Mouse (Mus musculus) forebrain, embryonic 16.5 days (tissue): ENCODE data around the gene Atp2a3. TPM values are rescaled to one million over a fixed set of nuclear protein-coding genes. Genes with fewer than 3 reads are reported as not detected.

Experiments
- ATAC-seq: fragments of 200-750 bp; cut with Nextera tagmentation; 2 replicates; pipeline ENCODE4 v1.8.0; 2017; ENCODE audit warnings: mild to moderate bottlenecking, moderate library complexity
- H3K27ac ChIP-seq: fragments of 300-500 bp; sonication (generic); 2 replicates; pipeline ENCODE4 v1.5.1; 2014; ENCODE audit warnings: low read length, control low read depth
- H3K27me3 ChIP-seq: fragments of 300-500 bp; sonication (generic); replicated peaks from 2 replicates; pipeline ENCODE4 v1.6.1; 2014; ENCODE audit warnings: low read length; ENCODE audit not compliant: control insufficient read depth, insufficient read depth
- H3K36me3 ChIP-seq: fragments of 300-500 bp; sonication (generic); 2 replicates; pipeline ENCODE4 v1.6.1; 2014; ENCODE audit not compliant: control insufficient read depth, insufficient read depth
- H3K4me1 ChIP-seq: fragments of 300-500 bp; sonication (generic); replicated peaks from 2 replicates; pipeline ENCODE4 v1.6.1; 2014; ENCODE audit warnings: low read length; ENCODE audit not compliant: control insufficient read depth, insufficient read depth
- H3K4me2 ChIP-seq: fragments of 300-500 bp; sonication (generic); 2 replicates; pipeline ENCODE4 v1.6.1; 2014; ENCODE audit warnings: mild to moderate bottlenecking, low read length, control low read depth
- H3K4me3 ChIP-seq: fragments of 300-500 bp; sonication (generic); replicated peaks from 2 replicates; pipeline ENCODE4 v1.5.1; 2014; ENCODE audit warnings: mild to moderate bottlenecking, low read length, control low read depth
- H3K9ac ChIP-seq: fragments of 300-500 bp; sonication (generic); replicated peaks from 2 replicates; pipeline ENCODE4 v1.6.1; 2014; ENCODE audit warnings: low read depth, low read length, control low read depth
- H3K9me3 ChIP-seq: fragments of 300-500 bp; sonication (generic); 2 replicates; pipeline ENCODE4 v1.6.1; 2016; ENCODE audit warnings: low read length; ENCODE audit not compliant: control insufficient read depth
- WGBS: fragments of 180-500 bp; shearing (Covaris S2); extraction: QIAGEN DNeasy Blood & Tissue Kit; methylation state at CpG from one replicate; pipeline ENCODE4 v1.1.7; 2014; 5-methylcytosine and 5-hydroxymethylcytosine counted together
- polyA plus RNA-seq: library from polyadenylated mRNA; unstranded; fragments of >200 nt; fragmentation: Nextera tagmentation; extraction: Ambion mirVana; gene quantifications from 2 replicates; pipeline ENCODE4 v1.2.1, GENCODE M21; 2015

The Atp2a3 gene
- polyA plus RNA-seq, 1 experiment from 2014 or later: 0.96 TPM

- H3K27ac ChIP-seq: no peak overlapping the region
- no peaks in the 10 kb centered on the region for H3K9me3 ChIP-seq
- no peak overlapping the region for H3K9ac ChIP-seq
- peaks cover 5% of the 10 kb centered on the region; the same call in 1 of the 2 replicates for H3K4me1 ChIP-seq
- ATAC-seq: no peak
- no peaks in the 10 kb centered on the region for H3K36me3 ChIP-seq
- no peak overlapping the region for H3K4me2 ChIP-seq
- WGBS: 73% methylated on average over 3 of the region's 3 CpGs
- H3K4me3 ChIP-seq: no peak overlapping the region
- H3K27me3 ChIP-seq: peaks cover 36% of the 10 kb centered on the region
Measured at GRCm38 (mm10) chr11:72963789-72964294, 2.9 kb downstream of the Atp2a3 start.

GRCm38 (mm10) chr11:72974995-72975503 lies 14.1 kb downstream of the Atp2a3 start:
- WGBS: 84% methylated on average over 13 of the region's 13 CpGs
- H3K27me3 ChIP-seq: no peaks in the 10 kb centered on the region

GRCm38 (mm10) chr11:72982516-72982915 lies 21.5 kb downstream of the Atp2a3 start:
- Histone ChIP-seq H3K4me2 (no peak overlapping the region), H3K36me3 (no peaks in the 10 kb centered on the region), H3K9ac (no peak overlapping the region), H3K9me3 (no peaks in the 10 kb centered on the region), H3K4me1 (no peaks in the 10 kb centered on the region), H3K4me3 (no peak overlapping the region), H3K27me3 (no peaks in the 10 kb centered on the region), H3K27ac (no peak overlapping the region)
- 87% methylated on average over 9 of the region's 9 CpGs for WGBS
- no peak for ATAC-seq

More at GRCm38 (mm10) chr11:72974995-72975503, 14.1 kb downstream of the Atp2a3 start:
- no peak overlapping the region for H3K4me2 ChIP-seq
- ATAC-seq: no peak
- no peaks in the 10 kb centered on the region for H3K36me3 ChIP-seq
- no peak overlapping the region for H3K4me3 ChIP-seq
- no peak overlapping the region for H3K9ac ChIP-seq
- no peaks in the 10 kb centered on the region for H3K9me3 ChIP-seq
- no peaks in the 10 kb centered on the region for H3K4me1 ChIP-seq
- no peak overlapping the region for H3K27ac ChIP-seq

- Histone ChIP-seq H3K36me3 (no peaks in the 10 kb centered on the region), H3K4me1 (no peaks in the 10 kb centered on the region), H3K27me3 (no peaks in the 10 kb centered on the region), H3K4me3 (no peak overlapping the region), H3K4me2 (no peak overlapping the region), H3K9ac (no peak overlapping the region), H3K9me3 (no peaks in the 10 kb centered on the region), H3K27ac (no peak overlapping the region)
- 43% methylated on average over 5 of the region's 5 CpGs for WGBS
- ATAC-seq: no peak
Measured at GRCm38 (mm10) chr11:72983283-72983682, 22.3 kb downstream of the Atp2a3 start.

GRCm38 (mm10) chr11:72986745-72987144 lies 25.8 kb downstream of the Atp2a3 start:
- no peak overlapping the region for H3K4me3 ChIP-seq
- H3K9me3 ChIP-seq: no peaks in the 10 kb centered on the region
- no peak for ATAC-seq
- no peaks in the 10 kb centered on the region for H3K4me1 ChIP-seq
- WGBS: 76% methylated on average over 5 of the region's 5 CpGs
- no peak overlapping the region for H3K9ac ChIP-seq
- no peaks in the 10 kb centered on the region for H3K36me3 ChIP-seq
- H3K27ac ChIP-seq: no peak overlapping the region
- no peaks in the 10 kb centered on the region for H3K27me3 ChIP-seq
- H3K4me2 ChIP-seq: no peak overlapping the region

- WGBS: 83% methylated on average over 5 of the region's 5 CpGs
- no peak overlapping the region for H3K4me2 ChIP-seq
- H3K4me3 ChIP-seq: no peak overlapping the region
- no peaks in the 10 kb centered on the region for H3K36me3 ChIP-seq
- no peaks in the 10 kb centered on the region for H3K27me3 ChIP-seq
- H3K4me1 ChIP-seq: no peaks in the 10 kb centered on the region
- no peak overlapping the region for H3K9ac ChIP-seq
- ATAC-seq: no peak
- no peak overlapping the region for H3K27ac ChIP-seq
- H3K9me3 ChIP-seq: no peaks in the 10 kb centered on the region
Measured at GRCm38 (mm10) chr11:72987234-72987633, 26.3 kb downstream of the Atp2a3 start.

- Histone ChIP-seq H3K9ac (no peak overlapping the region), H3K9me3 (no peaks in the 10 kb centered on the region), H3K27me3 (no peaks in the 10 kb centered on the region), H3K4me1 (no peaks in the 10 kb centered on the region), H3K36me3 (no peaks in the 10 kb centered on the region), H3K4me3 (no peak overlapping the region), H3K4me2 (no peak overlapping the region), H3K27ac (no peak overlapping the region)
- WGBS: 88% methylated on average over 5 of the region's 5 CpGs
- ATAC-seq: no peak
Measured at GRCm38 (mm10) chr11:72987807-72988206, 26.8 kb downstream of the Atp2a3 start.

- H3K4me1 ChIP-seq: no peaks in the 10 kb centered on the region
- H3K9me3 ChIP-seq: no peaks in the 10 kb centered on the region
- no peaks in the 10 kb centered on the region for H3K27me3 ChIP-seq
- no peak overlapping the region for H3K4me3 ChIP-seq
- no peak for ATAC-seq
- no peaks in the 10 kb centered on the region for H3K36me3 ChIP-seq
- no peak overlapping the region for H3K9ac ChIP-seq
- WGBS: 79% methylated on average over 6 of the region's 6 CpGs
- H3K4me2 ChIP-seq: no peak overlapping the region
- H3K27ac ChIP-seq: no peak overlapping the region
Measured at GRCm38 (mm10) chr11:72989044-72989443, 28.1 kb downstream of the Atp2a3 start.

- H3K27me3 ChIP-seq: no peaks in the 10 kb centered on the region
- no peaks in the 10 kb centered on the region for H3K9me3 ChIP-seq
- H3K9ac ChIP-seq: no peak overlapping the region
- no peak overlapping the region for H3K27ac ChIP-seq
- WGBS: 73% methylated on average over 9 of the region's 9 CpGs
- ATAC-seq: no peak
- H3K4me2 ChIP-seq: no peak overlapping the region
- no peaks in the 10 kb centered on the region for H3K36me3 ChIP-seq
- no peak overlapping the region for H3K4me3 ChIP-seq
- H3K4me1 ChIP-seq: no peaks in the 10 kb centered on the region
Measured at GRCm38 (mm10) chr11:72990688-72991087, 29.7 kb downstream of the Atp2a3 start.

GRCm38 (mm10) chr11:72991961-72992360 lies 31.0 kb downstream of the Atp2a3 start:
- no peak overlapping the region for H3K9ac ChIP-seq
- WGBS: 68% methylated on average over 9 of the region's 9 CpGs
- H3K27ac ChIP-seq: no peak overlapping the region
- no peaks in the 10 kb centered on the region for H3K27me3 ChIP-seq
- no peak overlapping the region for H3K4me2 ChIP-seq
- no peak for ATAC-seq
- no peaks in the 10 kb centered on the region for H3K36me3 ChIP-seq
- H3K4me3 ChIP-seq: no peak overlapping the region
- H3K4me1 ChIP-seq: no peaks in the 10 kb centered on the region
- no peaks in the 10 kb centered on the region for H3K9me3 ChIP-seq
